Mouse (Mus musculus): ENCODE results near the gene Yipf6. TPM values are rescaled to one million over a fixed set of nuclear protein-coding genes. Genes with fewer than 3 reads are reported as not detected.

Gene Yipf6
- total and polyA plus RNA-seq, 3 experiments: 12.0 to 20.6 (median 17.0) TPM

- Histone ChIP-seq H3K36me3 (ENCODE audit: control insufficient read depth, insufficient read depth, low read length) (no peaks in the 10 kb centered on the region), H3K27ac (no peak overlapping the region), H3K9ac (ENCODE audit: low read depth, low read length) (no peak overlapping the region), H3K27me3 (ENCODE audit: control insufficient read depth, insufficient read depth, low read length) (no peaks in the 10 kb centered on the region), H3K4me3 (no peak overlapping the region), H3K79me2 (replicated peaks; ENCODE audit: control insufficient read depth, insufficient read depth, low read length) (no peaks in the 10 kb centered on the region), H3K4me1 (ENCODE audit: control insufficient read depth, insufficient read depth, low read length) (no peaks in the 10 kb centered on the region)
- intact Hi-C loops (cut with DNase I): no loop called here
- 50% methylated on average over 1 of the region's 1 CpGs for WGBS
- TF ChIP-seq EP300 (IDR thresholded peaks at IDR 0.05; ENCODE audit: insufficient read depth, low read depth, low read length) (no peak), POLR2A (IDR thresholded peaks at IDR 0.05; ENCODE audit: insufficient read depth, low read depth, low read length) (no peak), CTCF (IDR thresholded peaks at IDR 0.05) (no peak)
- no peak for DNase-seq
Measured at GRCm38 (mm10) chrX:98908910-98909309, 27.2 kb upstream of the Yipf6 start.

GRCm38 (mm10) chrX:98919423-98919822 lies 16.7 kb upstream of the Yipf6 start:
- peak in 1 of 2 experiments; percentile 5 for DNase-seq
- H3K79me2 ChIP-seq (replicated peaks; ENCODE audit: control insufficient read depth, insufficient read depth, low read length): no peaks in the 10 kb centered on the region
- H3K9ac ChIP-seq (ENCODE audit: low read depth, low read length): no peak overlapping the region
- H3K4me3 ChIP-seq: no peak overlapping the region
- H3K27ac ChIP-seq: no peak overlapping the region
- no peaks in the 10 kb centered on the region for H3K27me3 ChIP-seq (ENCODE audit: control insufficient read depth, insufficient read depth, low read length)
- no peaks in the 10 kb centered on the region; the same call in 1 of the 2 replicates for H3K4me1 ChIP-seq (ENCODE audit: control insufficient read depth, insufficient read depth, low read length)
- H3K36me3 ChIP-seq (ENCODE audit: control insufficient read depth, insufficient read depth, low read length): no peaks in the 10 kb centered on the region
- TF ChIP-seq CTCF (IDR thresholded peaks at IDR 0.05): peak; percentile 82
- no peak for TF ChIP-seq POLR2A (IDR thresholded peaks at IDR 0.05; ENCODE audit: insufficient read depth, low read depth, low read length)
- WGBS: 23% methylated on average over 6 of the region's 6 CpGs
- intact Hi-C loops (cut with DNase I): loop anchor here (1.0 kb wide), 1 partner anchor 218 kb away; no protein-coding TSS in a partner anchor

- H3K27me3 ChIP-seq (ENCODE audit: control insufficient read depth, insufficient read depth, low read length): no peaks in the 10 kb centered on the region
- peak overlapping the region; percentile 63 for H3K4me3 ChIP-seq
Measured at GRCm38 (mm10) chrX:98936707-98937554, 815 bp downstream of the Yipf6 start.

GRCm38 (mm10) chrX:98937555-98938294 lies 1.6 kb downstream of the Yipf6 start:
- Histone ChIP-seq H3K27me3 (ENCODE audit: control insufficient read depth, insufficient read depth, low read length) (no peaks in the 10 kb centered on the region), H3K36me3 (ENCODE audit: control insufficient read depth, insufficient read depth, low read length) (peaks cover 2% of the 10 kb centered on the region; the same call in 1 of the 2 replicates), H3K9ac (ENCODE audit: low read depth, low read length) (peak overlapping the region; percentile 75), H3K27ac (peak overlapping the region; percentile 93), H3K4me3 (peak overlapping the region; percentile 63), H3K4me1 (ENCODE audit: control insufficient read depth, insufficient read depth, low read length) (no peaks in the 10 kb centered on the region; the same call in none of the 2 replicates), H3K79me2 (replicated peaks; ENCODE audit: control insufficient read depth, insufficient read depth, low read length) (no peaks in the 10 kb centered on the region)
- intact Hi-C loops (cut with DNase I): loop anchor here (2.0 to 5.0 kb wide), 2 partner anchors 47 to 235 kb away; partner anchors contain the start of gene Ophn1
- TF ChIP-seq POLR2A (IDR thresholded peaks at IDR 0.05; ENCODE audit: insufficient read depth, low read depth, low read length) (0 out of 2 replicates have a peak, but pooled peaks have one; percentile 46), EP300 (IDR thresholded peaks at IDR 0.05; ENCODE audit: insufficient read depth, low read depth, low read length) (no peak), CTCF (IDR thresholded peaks at IDR 0.05) (peak; percentile 92)
- 21% methylated on average over 57 of the region's 57 CpGs for WGBS
- peak; percentile 94 to 95 for DNase-seq

More at GRCm38 (mm10) chrX:98936707-98937554, 815 bp downstream of the Yipf6 start:
- Histone ChIP-seq H3K9ac (ENCODE audit: low read depth, low read length) (peak overlapping the region; percentile 75), H3K79me2 (replicated peaks; ENCODE audit: control insufficient read depth, insufficient read depth, low read length) (no peaks in the 10 kb centered on the region), H3K4me1 (ENCODE audit: control insufficient read depth, insufficient read depth, low read length) (no peaks in the 10 kb centered on the region; the same call in none of the 2 replicates), H3K27ac (peak overlapping the region; percentile 93), H3K36me3 (ENCODE audit: control insufficient read depth, insufficient read depth, low read length) (peaks cover 2% of the 10 kb centered on the region; the same call in 1 of the 2 replicates)
- 20% methylated on average over 66 of the region's 66 CpGs for WGBS
- peak; percentile 95 to 96 for DNase-seq
- TF ChIP-seq CTCF (IDR thresholded peaks at IDR 0.05) (no peak), POLR2A (IDR thresholded peaks at IDR 0.05; ENCODE audit: insufficient read depth, low read depth, low read length) (peak; percentile 63), EP300 (IDR thresholded peaks at IDR 0.05; ENCODE audit: insufficient read depth, low read depth, low read length) (0 out of 2 replicates have a peak, but pooled peaks have one; percentile 18)
- intact Hi-C loops (cut with DNase I): loop anchor here (2.0 to 5.0 kb wide), 2 partner anchors 46 to 235 kb away; partner anchors contain the start of gene Ophn1

- Histone ChIP-seq H3K27me3 (ENCODE audit: control insufficient read depth, insufficient read depth, low read length) (no peaks in the 10 kb centered on the region), H3K9ac (ENCODE audit: low read depth, low read length) (no peak overlapping the region), H3K4me1 (ENCODE audit: control insufficient read depth, insufficient read depth, low read length) (no peaks in the 10 kb centered on the region), H3K36me3 (ENCODE audit: control insufficient read depth, insufficient read depth, low read length) (no peaks in the 10 kb centered on the region), H3K27ac (no peak overlapping the region), H3K4me3 (no peak overlapping the region), H3K79me2 (replicated peaks; ENCODE audit: control insufficient read depth, insufficient read depth, low read length) (no peaks in the 10 kb centered on the region)
- intact Hi-C loops (cut with DNase I): no loop called here
- WGBS: 23% methylated on average over 6 of the region's 6 CpGs
- DNase-seq: no peak
- peak; percentile 70 for TF ChIP-seq CTCF (IDR thresholded peaks at IDR 0.05)
- no peak for TF ChIP-seq POLR2A (IDR thresholded peaks at IDR 0.05; ENCODE audit: insufficient read depth, low read depth, low read length)
- no peak for TF ChIP-seq EP300 (IDR thresholded peaks at IDR 0.05; ENCODE audit: insufficient read depth, low read depth, low read length)
Measured at GRCm38 (mm10) chrX:98953941-98954340, 17.8 kb downstream of the Yipf6 start.

All from heart, adult 2 months (tissue).